Mouse (Mus musculus): ENCODE measurements around the gene Gpank1. TPM values are rescaled to one million over a fixed set of nuclear protein-coding genes. Genes with fewer than 3 reads are reported as not detected.

Gene Gpank1
- total and polyA plus RNA-seq, 3 experiments = 40.4 to 44.7 TPM; not detected in 1

DNA sequence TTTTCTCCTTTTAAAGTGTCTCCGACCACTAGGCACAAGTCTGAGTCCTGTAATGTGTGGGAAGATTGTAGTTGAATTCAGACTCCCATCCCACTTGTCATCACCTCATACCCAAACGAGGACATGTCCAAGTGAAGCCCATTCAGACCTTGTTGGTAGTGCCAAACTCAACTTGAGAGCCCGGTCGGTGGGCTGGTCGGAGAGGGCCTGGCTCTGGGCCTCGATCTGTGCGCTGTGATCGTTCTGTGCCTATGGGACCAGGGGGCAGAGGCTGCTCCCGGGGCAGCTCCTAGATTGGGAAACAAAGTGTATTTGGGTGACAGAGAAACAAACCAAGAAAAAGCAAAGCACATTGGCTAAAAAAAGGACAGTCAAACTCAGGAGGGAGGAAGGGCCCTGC lies 31.8 kb downstream of the Gpank1 start:
- H3K79me2 ChIP-seq (ENCODE audit: control insufficient read depth, insufficient read depth, low read length, poor library complexity) = peaks cover 18% of the 10 kb centered on the region; the same call in 1 of the 2 replicates
- no peak overlapping the region for H3K4me3 ChIP-seq (ENCODE audit: control insufficient read depth in 1 of 2, insufficient read depth in 1 of 2, low read depth in 2 of 2, low read length in 2 of 2)
- no peak overlapping the region for H3K27ac ChIP-seq (ENCODE audit: control insufficient read depth, low read depth, low read length)
- no peaks in the 10 kb centered on the region for H3K9me3 ChIP-seq (replicated peaks; ENCODE audit: insufficient read depth, low read length)
- H3K36me3 ChIP-seq (ENCODE audit: control insufficient read depth in 1 of 2, insufficient read depth in 2 of 2, low read length in 2 of 2) = peaks cover 7 to 16% of the 10 kb centered on the region in 2 experiments
- no peaks in the 10 kb centered on the region for H3K4me1 ChIP-seq (ENCODE audit: control insufficient read depth in 1 of 2, insufficient read depth in 2 of 2, low read length in 2 of 2)
- DNase-seq (ENCODE audit: low read depth, low spot score) = no peak
- H3K9ac ChIP-seq (ENCODE audit: control insufficient read depth, low read depth, low read length, poor library complexity, severe bottlenecking) = no peak overlapping the region
- H3K27me3 ChIP-seq (ENCODE audit: control insufficient read depth in 1 of 2, insufficient read depth in 2 of 2, low read length in 2 of 2) = no peaks in the 10 kb centered on the region
- TF ChIP-seq MAZ (IDR thresholded peaks at IDR 0.05; ENCODE audit: low read depth, low read length) (no peak), TBP (IDR thresholded peaks at IDR 0.05; ENCODE audit: low read depth, low read length) (no peak), USF2 (IDR thresholded peaks at IDR 0.05; ENCODE audit: borderline replicate concordance in 1 of 2, insufficient read depth in 1 of 2, low read depth in 1 of 2, low read length in 2 of 2) (no peak), HCFC1 (IDR thresholded peaks at IDR 0.05; ENCODE audit: low read depth, low read length) (no peak), TAL1 (IDR thresholded peaks at IDR 0.05; ENCODE audit: low read length) (no peak), SMC3 (IDR thresholded peaks at IDR 0.05; ENCODE audit: low read depth, low read length) (no peak), MYC (IDR thresholded peaks at IDR 0.05; ENCODE audit: low read depth, low read length) (no peak), SIN3A (IDR thresholded peaks at IDR 0.05; ENCODE audit: low read length) (no peak), ELF1 (IDR thresholded peaks at IDR 0.05; ENCODE audit: low read depth, low read length) (no peak), POLR2AphosphoS5 (IDR thresholded peaks at IDR 0.05; ENCODE audit: borderline replicate concordance, low read depth, low read length) (no peak), MXI1 (IDR thresholded peaks at IDR 0.05; ENCODE audit: low read depth, low read length) (no peak), ETS1 (IDR thresholded peaks at IDR 0.05; ENCODE audit: low read depth, low read length) (no peak), CHD2 (IDR thresholded peaks at IDR 0.05; ENCODE audit: low read length) (no peak), ZMIZ1 (IDR thresholded peaks at IDR 0.05; ENCODE audit: low read depth, low read length) (no peak), MAFK (IDR thresholded peaks at IDR 0.05; ENCODE audit: borderline replicate concordance, low read depth, low read length) (no peak), ZC3H11A (IDR thresholded peaks at IDR 0.05; ENCODE audit: low read depth, low read length) (no peak), UBTF (IDR thresholded peaks at IDR 0.05; ENCODE audit: borderline replicate concordance, insufficient read depth, low read depth, low read length) (no peak), RAD21 (IDR thresholded peaks at IDR 0.05; ENCODE audit: low read depth, low read length) (no peak)

DNA sequence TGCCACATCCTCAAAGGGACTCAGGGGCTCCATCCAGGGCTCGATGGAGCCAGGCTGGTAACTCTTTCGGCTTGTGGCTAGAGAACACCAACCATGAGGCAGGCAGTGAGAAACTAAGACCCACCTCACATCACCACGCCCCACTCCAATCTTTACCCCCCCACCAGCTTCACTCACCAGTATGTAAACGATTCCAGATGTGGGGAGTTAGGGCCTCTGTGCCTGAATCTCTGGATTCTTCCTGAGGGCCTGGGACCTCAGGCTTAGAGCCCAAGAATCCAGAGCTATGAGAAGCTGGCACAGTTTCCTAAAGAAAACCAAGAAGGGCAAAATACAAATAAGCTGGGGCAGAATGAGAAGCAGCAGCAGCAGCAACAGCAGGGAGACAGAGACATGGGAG lies 32.7 kb downstream of the Gpank1 start:
- Histone ChIP-seq H3K4me3 (ENCODE audit: control insufficient read depth in 1 of 2, insufficient read depth in 1 of 2, low read depth in 2 of 2, low read length in 2 of 2) (no peak overlapping the region), H3K27me3 (ENCODE audit: control insufficient read depth in 1 of 2, insufficient read depth in 2 of 2, low read length in 2 of 2) (no peaks in the 10 kb centered on the region), H3K27ac (ENCODE audit: control insufficient read depth, low read depth, low read length) (no peak overlapping the region), H3K9me3 (replicated peaks; ENCODE audit: insufficient read depth, low read length) (no peaks in the 10 kb centered on the region), H3K4me1 (ENCODE audit: control insufficient read depth in 1 of 2, insufficient read depth in 2 of 2, low read length in 2 of 2) (no peaks in the 10 kb centered on the region), H3K79me2 (ENCODE audit: control insufficient read depth, insufficient read depth, low read length, poor library complexity) (peaks cover 23% of the 10 kb centered on the region), H3K9ac (ENCODE audit: control insufficient read depth, low read depth, low read length, poor library complexity, severe bottlenecking) (no peak overlapping the region), H3K36me3 (ENCODE audit: control insufficient read depth in 1 of 2, insufficient read depth in 2 of 2, low read length in 2 of 2) (peaks cover 7 to 21% of the 10 kb centered on the region in 2 experiments)
- no peak for TF ChIP-seq MYB (IDR thresholded peaks at IDR 0.05; ENCODE audit: low read depth, low read length)
- no peak for TF ChIP-seq CTCF (IDR thresholded peaks at IDR 0.05 in 2 of 3, conservative IDR thresholded peaks at IDR 0.05 in 1 of 3; ENCODE audit: control insufficient read depth in 1 of 3, insufficient read depth in 1 of 3, low read depth in 2 of 3, low read length in 3 of 3, poor library complexity in 1 of 3, severe bottlenecking in 1 of 3)
- no peak for TF ChIP-seq TCF12 (IDR thresholded peaks at IDR 0.05; ENCODE audit: low read depth, low read length)
- no peak for TF ChIP-seq MXI1 (IDR thresholded peaks at IDR 0.05; ENCODE audit: low read depth, low read length)
- TF ChIP-seq CHD1 (IDR thresholded peaks at IDR 0.05; ENCODE audit: low read depth, low read length) = no peak
- TF ChIP-seq MAFK (IDR thresholded peaks at IDR 0.05; ENCODE audit: borderline replicate concordance, low read depth, low read length) = no peak
- no peak for TF ChIP-seq KAT2A (conservative IDR thresholded peaks at IDR 0.05; ENCODE audit: low read depth, low read length)
- no peak for TF ChIP-seq RCOR1 (IDR thresholded peaks at IDR 0.05; ENCODE audit: low read depth, low read length)
- DNase-seq (ENCODE audit: low read depth, low spot score) = no peak
